Mouse (Mus musculus) urinary bladder, postnatal 25 days (tissue): ENCODE measurements around the gene Scaf11.

ENCODE experiments used
- DNase-seq: peaks from one replicate; pipeline ENCODE4 v3.0.0; 2022; ENCODE audit warnings: low spot score

Gene Scaf11

DNA sequence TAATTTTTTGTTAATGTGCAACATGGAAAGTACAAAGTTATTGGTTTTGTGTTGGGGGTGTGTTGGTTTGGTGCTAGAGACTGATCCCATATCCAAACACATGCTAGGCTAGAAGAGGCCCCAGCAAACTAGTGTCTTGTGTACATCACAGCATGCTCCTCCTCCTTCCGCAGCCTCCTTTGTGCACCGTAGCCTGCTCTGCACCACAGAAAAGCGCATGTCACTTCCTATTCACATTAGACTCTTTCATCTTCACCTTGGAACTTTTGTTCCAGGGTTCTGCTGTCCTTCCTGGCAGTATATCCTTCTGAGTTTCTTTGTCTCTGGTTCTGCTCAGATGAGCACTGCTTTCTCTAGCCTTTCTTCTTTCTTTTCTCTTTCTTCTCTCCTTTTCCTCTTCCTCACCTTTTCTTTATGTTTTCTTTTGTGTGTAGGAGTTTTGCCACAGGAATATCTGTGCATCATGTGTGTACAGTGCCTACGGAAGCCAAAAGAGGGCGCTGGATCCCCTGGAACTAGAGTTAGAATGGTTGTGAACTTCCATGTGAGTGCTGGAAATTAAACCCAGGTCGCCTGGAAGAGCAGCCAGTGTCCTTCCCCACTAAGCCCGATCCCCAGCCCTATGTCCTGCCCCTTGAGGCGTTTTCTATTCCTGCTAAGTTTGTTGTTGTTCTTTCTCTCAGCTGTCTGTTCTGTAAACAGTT lies 63.9 kb downstream of the Scaf11 start:
- DNase-seq: no peak

DNA sequence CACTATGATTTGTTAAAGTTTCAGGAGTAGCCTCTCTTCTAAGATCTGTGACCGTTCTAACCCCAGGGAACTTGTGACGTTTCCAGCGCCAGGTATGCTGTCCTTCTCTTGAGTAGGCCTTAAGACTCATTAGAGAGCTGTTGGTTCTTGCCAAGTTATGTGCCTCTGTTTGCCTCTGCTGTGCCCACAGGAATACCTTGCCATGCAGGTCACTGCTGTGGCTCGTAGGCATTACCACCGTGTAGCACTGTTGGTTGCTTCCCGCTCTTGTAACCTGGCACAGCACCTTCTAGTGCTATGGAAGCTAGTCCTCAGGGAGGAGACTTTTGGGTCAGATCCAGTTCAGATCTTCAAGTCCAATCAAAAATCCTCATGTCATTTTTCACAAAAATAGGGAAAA lies 65.6 kb downstream of the Scaf11 start:
- no peak for DNase-seq

DNA sequence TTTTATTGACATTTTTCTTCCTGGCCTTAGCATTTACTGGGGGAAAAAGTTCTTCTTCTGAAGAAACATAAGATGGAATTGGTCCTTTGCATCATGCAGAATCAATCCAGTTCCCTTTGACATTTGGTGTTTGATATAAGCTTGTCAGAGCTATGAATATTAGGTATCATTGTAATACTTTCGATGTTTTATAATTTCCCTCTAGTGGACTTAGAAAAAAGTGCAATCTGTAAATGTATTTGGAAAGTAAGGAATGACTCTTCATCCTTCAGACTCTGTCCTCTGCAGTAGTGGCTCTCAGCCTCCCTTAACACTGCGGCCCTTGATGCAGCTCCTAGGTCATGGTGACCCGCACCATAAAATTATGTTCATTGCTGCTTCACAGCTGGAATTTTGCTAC lies 67.8 kb downstream of the Scaf11 start:
- DNase-seq: no peak

DNA sequence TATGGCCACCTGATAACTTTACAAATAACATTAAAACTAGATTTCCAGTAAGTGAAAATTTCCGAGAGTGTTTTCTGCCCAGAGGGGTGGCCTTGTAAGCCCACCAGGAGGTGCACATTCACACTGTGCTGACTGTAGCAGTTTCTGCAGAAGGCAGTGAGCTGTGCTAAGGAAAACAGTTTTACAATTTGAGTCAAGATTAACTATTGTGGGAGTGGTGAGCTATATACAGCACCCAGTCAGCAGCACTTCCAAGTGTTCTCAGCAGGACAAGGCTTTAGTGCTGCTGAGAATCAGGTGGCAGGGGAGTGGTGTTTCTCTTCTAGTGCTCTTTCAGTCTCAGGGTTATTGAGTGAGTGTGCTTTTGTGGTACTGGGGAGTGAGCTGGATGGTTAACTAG lies 72.1 kb downstream of the Scaf11 start:
- no peak for DNase-seq

DNA sequence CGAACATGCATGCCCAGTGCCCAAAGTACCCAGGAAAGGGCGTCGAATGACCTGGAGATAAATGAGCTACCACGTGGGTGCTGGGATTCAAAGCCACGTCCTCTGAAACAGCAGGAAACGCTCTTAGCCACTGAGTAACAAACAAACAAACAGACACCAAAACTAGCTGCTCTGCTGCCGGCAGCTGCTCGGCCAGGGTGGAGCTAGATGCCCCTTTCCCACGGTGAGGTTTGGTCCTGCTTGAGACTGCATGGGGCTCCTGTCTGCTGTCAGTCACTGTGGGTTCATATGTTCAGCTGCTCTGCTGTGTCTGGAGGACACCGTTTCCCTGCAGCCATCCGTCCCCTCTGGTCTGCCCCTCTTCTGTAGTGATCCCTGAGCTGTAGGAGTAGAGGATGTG lies 78.4 kb downstream of the Scaf11 start:
- no peak for DNase-seq

DNA sequence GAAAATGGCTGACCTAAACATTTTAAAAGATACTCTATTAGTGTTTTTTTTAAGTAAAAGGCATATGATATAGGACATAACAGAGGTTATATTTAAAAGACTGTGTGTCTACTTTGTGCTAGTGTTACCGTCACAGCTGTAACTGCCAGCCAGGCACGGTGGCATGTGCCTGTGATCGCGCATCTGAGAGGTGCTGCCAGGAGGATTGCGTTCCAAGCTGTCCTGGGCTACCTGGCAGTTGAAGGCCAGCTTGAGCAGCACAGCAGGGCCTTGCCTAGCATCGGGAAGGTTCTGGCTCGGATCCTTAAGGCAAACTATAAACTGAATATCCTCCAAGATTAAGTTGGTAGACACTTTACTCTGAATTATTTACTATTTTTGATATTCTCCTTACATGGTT lies 82.9 kb downstream of the Scaf11 start:
- no peak for DNase-seq

DNA sequence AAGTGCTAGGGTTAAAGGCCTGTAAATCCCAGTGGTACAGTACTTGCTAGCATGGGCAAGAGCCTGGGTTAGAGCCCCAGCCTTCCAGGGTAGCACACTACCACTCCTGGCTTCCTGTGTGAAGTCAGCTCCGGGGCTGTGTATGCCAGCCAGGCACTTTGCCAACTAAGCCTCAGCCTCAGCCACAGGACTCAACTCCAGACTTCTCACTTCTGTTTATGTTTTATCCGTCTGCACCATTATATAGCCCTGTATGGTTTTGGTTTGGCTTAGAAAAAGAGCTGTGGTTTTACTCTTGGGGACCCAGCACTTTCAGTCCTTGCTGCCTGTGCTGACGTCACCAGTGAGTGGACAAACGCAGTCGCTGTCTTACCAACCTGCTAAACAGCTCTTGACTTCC lies 83.4 kb downstream of the Scaf11 start:
- DNase-seq: no peak

DNA sequence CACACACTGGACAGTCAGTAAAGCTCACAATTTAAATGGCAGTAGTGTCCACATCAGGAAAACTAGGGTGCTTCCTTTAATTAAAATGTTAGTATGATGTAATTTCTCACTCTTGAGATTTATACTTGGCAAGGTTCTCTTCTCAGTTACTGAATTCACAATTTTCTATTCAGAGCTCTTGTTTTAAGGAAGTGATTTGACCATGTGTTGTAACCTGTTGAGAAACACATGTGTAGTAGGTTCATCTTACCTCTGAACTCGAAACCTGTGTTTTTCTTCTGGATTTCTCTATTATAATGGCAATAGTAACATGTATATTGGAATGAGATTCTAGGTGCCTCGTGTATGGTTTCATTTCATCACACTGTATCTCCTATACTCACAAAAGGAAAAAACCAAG lies 84.4 kb downstream of the Scaf11 start:
- no peak for DNase-seq

DNA sequence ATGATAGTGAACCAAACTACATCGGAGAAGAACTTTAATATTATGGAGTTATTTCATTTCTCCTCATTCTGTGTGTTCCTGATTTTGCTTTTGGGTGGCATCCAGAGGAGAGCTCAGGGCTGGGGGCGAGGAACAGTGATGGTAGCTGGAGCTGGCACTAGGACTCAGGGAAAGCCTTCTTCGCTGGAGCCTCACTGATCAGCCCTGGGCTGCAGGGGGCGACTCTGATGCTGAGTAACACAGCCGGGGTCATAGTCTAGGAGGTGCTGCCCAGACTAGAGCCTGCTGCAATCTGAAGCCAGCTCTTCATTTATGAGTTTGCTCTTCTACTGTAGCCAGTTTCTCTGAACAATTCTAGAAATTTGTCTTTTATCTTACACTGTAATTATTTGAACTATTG lies 87.5 kb downstream of the Scaf11 start:
- DNase-seq: no peak

DNA sequence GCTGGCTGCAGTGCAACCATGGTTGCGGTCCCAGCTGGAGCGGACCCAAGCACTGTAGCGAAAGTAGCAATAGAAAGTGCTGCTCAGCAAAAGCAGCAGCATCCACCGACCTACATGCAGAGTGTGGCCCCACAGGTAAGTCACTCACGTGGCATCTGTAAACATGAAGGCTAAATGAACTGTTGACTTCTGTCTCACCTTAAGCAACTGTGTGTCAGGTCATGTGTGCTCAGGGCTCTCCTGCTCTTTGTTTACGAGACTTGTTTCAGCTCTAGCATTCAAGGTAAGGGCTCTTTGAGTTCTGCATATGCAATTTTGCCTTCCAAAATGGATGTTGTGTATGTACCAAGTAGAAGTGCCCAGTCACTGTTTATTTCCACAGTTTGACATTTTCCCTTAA lies 88.0 kb downstream of the Scaf11 start:
- DNase-seq: no peak

DNA sequence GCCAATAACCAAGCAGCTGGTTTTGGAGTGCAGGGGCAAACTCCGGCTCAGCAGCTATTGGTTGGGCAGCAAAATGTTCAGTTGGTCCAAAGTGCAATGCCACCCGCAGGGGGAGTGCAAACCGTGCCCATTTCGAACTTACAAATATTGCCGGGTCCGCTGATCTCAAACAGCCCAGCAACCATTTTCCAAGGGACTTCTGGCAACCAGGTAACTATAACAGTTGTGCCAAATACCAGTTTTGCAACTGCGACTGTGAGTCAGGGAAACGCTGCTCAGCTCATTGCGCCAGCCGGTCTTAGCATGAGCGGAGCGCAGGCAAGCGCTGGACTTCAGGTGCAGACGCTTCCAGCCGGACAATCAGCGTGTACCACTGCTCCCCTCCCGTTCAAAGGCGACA lies 89.3 kb downstream of the Scaf11 start:
- no peak for DNase-seq

DNA sequence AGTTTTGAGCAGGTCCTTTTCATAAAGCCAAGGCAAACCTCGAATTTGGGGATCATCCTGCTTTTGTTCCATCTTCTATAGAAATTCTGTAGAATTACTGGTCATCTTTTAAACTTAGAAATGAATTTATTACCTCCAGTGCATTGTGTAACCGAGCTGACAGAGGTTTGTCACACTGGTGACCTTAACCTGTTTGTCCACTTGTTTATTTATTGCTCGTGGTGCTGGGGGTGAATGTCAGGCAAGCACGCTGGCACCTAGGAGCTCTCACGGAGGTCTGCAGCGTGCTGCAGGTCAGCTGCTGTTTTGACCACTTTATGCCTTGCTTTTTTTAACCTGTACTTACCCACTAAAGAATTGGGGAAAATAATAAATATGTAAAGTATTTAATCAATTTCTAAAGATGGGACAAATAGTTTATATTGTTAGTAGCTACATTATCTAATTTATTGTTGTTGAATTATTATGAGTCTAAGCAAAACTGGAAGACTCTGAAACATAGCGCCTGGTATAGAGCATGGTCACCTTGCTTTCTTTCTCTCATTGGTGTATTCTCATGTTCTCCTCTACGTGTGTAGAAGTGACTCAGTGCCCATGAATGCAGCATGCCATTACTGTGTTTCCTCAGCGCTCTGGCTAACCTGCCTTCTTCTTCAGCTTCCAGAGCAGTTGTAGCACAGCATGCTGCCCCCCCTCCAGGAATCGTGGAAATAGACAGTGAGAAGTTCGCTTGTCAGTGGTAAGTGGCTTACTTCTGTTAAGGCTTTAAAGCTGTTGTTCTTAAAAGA lies 94.3 kb downstream of the Scaf11 start:
- no peak for DNase-seq

DNA sequence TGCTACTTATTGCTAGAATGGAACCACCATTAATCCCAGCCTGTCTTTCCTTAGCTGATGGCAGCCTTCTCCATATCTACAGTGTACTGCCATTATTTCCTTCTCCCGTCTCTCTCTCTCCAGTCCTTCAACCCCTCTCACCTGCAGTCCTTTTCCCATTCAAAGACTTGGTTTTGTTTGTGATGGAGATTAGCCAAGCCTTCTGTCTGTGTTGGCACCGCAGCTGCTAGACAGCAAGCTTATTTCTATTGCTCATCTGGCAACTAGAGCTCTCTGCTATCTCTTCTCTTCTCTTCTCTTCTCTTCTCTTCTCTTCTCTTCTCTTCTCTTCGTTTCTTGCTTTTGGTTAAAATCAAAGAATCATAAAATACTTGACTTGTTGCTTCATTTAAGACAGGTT lies 95.3 kb downstream of the Scaf11 start:
- no peak for DNase-seq
